Mouse (Mus musculus): ENCODE data around the gene Bcl7b. TPM values are rescaled to one million over a fixed set of nuclear protein-coding genes. Genes with fewer than 3 reads are reported as not detected.
A peak's percentile ranks its signal among the peaks of the same experiment; 100 is the strongest.

Gene Bcl7b
- polyA plus RNA-seq, 1 experiment from 2014 or later, result 50.2 TPM

- peaks cover 21% of the 10 kb centered on the region for H3K36me3 ChIP-seq (ENCODE audit: insufficient read depth)
- peak within 1 kb of the TSS; percentile 88 for H3K4me3 ChIP-seq (ENCODE audit: low read depth, low read length)
- H3K9ac ChIP-seq, result peak within 1 kb of the TSS; percentile 75
- H3K4me1 ChIP-seq (ENCODE audit: insufficient read depth), result peaks cover 4% of the 10 kb centered on the region; the same call in 1 of the 2 replicates
- H3K27me3 ChIP-seq (ENCODE audit: insufficient read depth, low read length), result no peaks in the 10 kb centered on the region
- H3K9me3 ChIP-seq (ENCODE audit: low read depth, low read length), result no peaks in the 10 kb centered on the region
- H3K27ac ChIP-seq (ENCODE audit: low read depth), result peak within 1 kb of the TSS; percentile 97
- no peak for TF ChIP-seq CTCF (IDR thresholded peaks at IDR 0.05; ENCODE audit: low read depth)
- ATAC-seq (ENCODE audit: insufficient read depth) (peak; percentile 98), DNase-seq (peak; percentile 100)
- H3K4me2 ChIP-seq, result peak within 1 kb of the TSS; percentile 82
- 0% methylated on average over 63 of the region's 63 CpGs for WGBS
Measured at GRCm38 (mm10) chr5:135149053-135149819, 18.8 kb upstream of the Bcl7b start, which contains the start of gene Tbl2. TSS of gene Tbl2 (plus strand) at chr5:135149657.

GRCm38 (mm10) chr5:135149820-135150178 is 18.3 kb upstream of the Bcl7b start:
- no peaks in the 10 kb centered on the region for H3K27me3 ChIP-seq (ENCODE audit: insufficient read depth, low read length)
- 0% methylated on average over 23 of the region's 23 CpGs for WGBS
- DNase-seq, result peak; percentile 24
- H3K4me3 ChIP-seq (ENCODE audit: low read depth, low read length), result peak overlapping the region; percentile 88
- H3K9me3 ChIP-seq (ENCODE audit: low read depth, low read length), result no peaks in the 10 kb centered on the region
- H3K9ac ChIP-seq, result peak overlapping the region; percentile 75
- H3K27ac ChIP-seq (ENCODE audit: low read depth), result peak overlapping the region; percentile 97
- peak overlapping the region; percentile 82 for H3K4me2 ChIP-seq
- peaks cover 4% of the 10 kb centered on the region; the same call in 1 of the 2 replicates for H3K4me1 ChIP-seq (ENCODE audit: insufficient read depth)
- H3K36me3 ChIP-seq (ENCODE audit: insufficient read depth), result peaks cover 27% of the 10 kb centered on the region
- ATAC-seq (ENCODE audit: insufficient read depth), result no peak
- TF ChIP-seq CTCF (IDR thresholded peaks at IDR 0.05; ENCODE audit: low read depth), result no peak

GRCm38 (mm10) chr5:135156496-135156895 is 11.6 kb upstream of the Bcl7b start:
- no peak overlapping the region for H3K4me2 ChIP-seq
- TF ChIP-seq CTCF (IDR thresholded peaks at IDR 0.05; ENCODE audit: low read depth), result peak; percentile 32; the same call in 1 of the 2 replicates

GRCm38 (mm10) chr5:135161221-135161620 is 6.9 kb upstream of the Bcl7b start:
- no peak overlapping the region for H3K4me2 ChIP-seq
- H3K27me3 ChIP-seq (ENCODE audit: insufficient read depth, low read length), result no peaks in the 10 kb centered on the region
- H3K36me3 ChIP-seq (ENCODE audit: insufficient read depth), result peaks cover 67% of the 10 kb centered on the region
- H3K27ac ChIP-seq (ENCODE audit: low read depth), result no peak overlapping the region
- no peaks in the 10 kb centered on the region for H3K9me3 ChIP-seq (ENCODE audit: low read depth, low read length)
- H3K4me1 ChIP-seq (ENCODE audit: insufficient read depth), result no peaks in the 10 kb centered on the region
- no peak overlapping the region for H3K4me3 ChIP-seq (ENCODE audit: low read depth, low read length)
- WGBS, result 95% methylated on average over 4 of the region's 4 CpGs
- ATAC-seq (ENCODE audit: insufficient read depth) (no peak), DNase-seq (no peak)
- no peak for TF ChIP-seq CTCF (IDR thresholded peaks at IDR 0.05; ENCODE audit: low read depth)
- no peak overlapping the region for H3K9ac ChIP-seq

More at GRCm38 (mm10) chr5:135156496-135156895, 11.6 kb upstream of the Bcl7b start:
- Histone ChIP-seq H3K9ac (no peak overlapping the region), H3K27me3 (ENCODE audit: insufficient read depth, low read length) (no peaks in the 10 kb centered on the region), H3K27ac (ENCODE audit: low read depth) (no peak overlapping the region), H3K36me3 (ENCODE audit: insufficient read depth) (peaks cover 91% of the 10 kb centered on the region), H3K4me1 (ENCODE audit: insufficient read depth) (no peaks in the 10 kb centered on the region), H3K4me3 (ENCODE audit: low read depth, low read length) (no peak overlapping the region), H3K9me3 (ENCODE audit: low read depth, low read length) (no peaks in the 10 kb centered on the region)
- ATAC-seq (ENCODE audit: insufficient read depth) (no peak), DNase-seq (peak; percentile 8)
- WGBS, result 96% methylated on average over 4 of the region's 4 CpGs

- Histone ChIP-seq H3K9me3 (ENCODE audit: low read depth, low read length) (no peaks in the 10 kb centered on the region), H3K36me3 (ENCODE audit: insufficient read depth) (peaks cover 63% of the 10 kb centered on the region), H3K27me3 (ENCODE audit: insufficient read depth, low read length) (no peaks in the 10 kb centered on the region), H3K4me3 (ENCODE audit: low read depth, low read length) (no peak overlapping the region), H3K4me1 (ENCODE audit: insufficient read depth) (no peaks in the 10 kb centered on the region), H3K9ac (no peak overlapping the region), H3K27ac (ENCODE audit: low read depth) (no peak overlapping the region), H3K4me2 (no peak overlapping the region)
- TF ChIP-seq CTCF (IDR thresholded peaks at IDR 0.05; ENCODE audit: low read depth), result no peak
- WGBS, result 81% methylated on average over 7 of the region's 7 CpGs
- ATAC-seq (ENCODE audit: insufficient read depth) (no peak), DNase-seq (no peak)
Measured at GRCm38 (mm10) chr5:135161650-135162049, 6.4 kb upstream of the Bcl7b start.

GRCm38 (mm10) chr5:135162361-135162760 is 5.7 kb upstream of the Bcl7b start:
- TF ChIP-seq CTCF (IDR thresholded peaks at IDR 0.05; ENCODE audit: low read depth), result no peak
- DNase-seq (no peak), ATAC-seq (ENCODE audit: insufficient read depth) (no peak)
- Histone ChIP-seq H3K4me1 (ENCODE audit: insufficient read depth) (no peaks in the 10 kb centered on the region), H3K4me3 (ENCODE audit: low read depth, low read length) (no peak overlapping the region), H3K27ac (ENCODE audit: low read depth) (no peak overlapping the region), H3K36me3 (ENCODE audit: insufficient read depth) (peaks cover 56% of the 10 kb centered on the region), H3K9me3 (ENCODE audit: low read depth, low read length) (no peaks in the 10 kb centered on the region), H3K27me3 (ENCODE audit: insufficient read depth, low read length) (no peaks in the 10 kb centered on the region), H3K9ac (no peak overlapping the region), H3K4me2 (no peak overlapping the region)
- 94% methylated on average over 8 of the region's 8 CpGs for WGBS

GRCm38 (mm10) chr5:135162821-135163220 is 5.3 kb upstream of the Bcl7b start:
- H3K27me3 ChIP-seq (ENCODE audit: insufficient read depth, low read length), result no peaks in the 10 kb centered on the region
- H3K27ac ChIP-seq (ENCODE audit: low read depth), result no peak overlapping the region
- TF ChIP-seq CTCF (IDR thresholded peaks at IDR 0.05; ENCODE audit: low read depth), result no peak
- H3K9me3 ChIP-seq (ENCODE audit: low read depth, low read length), result no peaks in the 10 kb centered on the region
- ATAC-seq (ENCODE audit: insufficient read depth) (no peak), DNase-seq (no peak)
- no peak overlapping the region for H3K4me3 ChIP-seq (ENCODE audit: low read depth, low read length)
- H3K36me3 ChIP-seq (ENCODE audit: insufficient read depth), result peaks cover 53% of the 10 kb centered on the region
- no peak overlapping the region for H3K4me2 ChIP-seq
- WGBS, result 75% methylated on average over 6 of the region's 6 CpGs
- no peaks in the 10 kb centered on the region for H3K4me1 ChIP-seq (ENCODE audit: insufficient read depth)
- no peak overlapping the region for H3K9ac ChIP-seq
